Mouse (Mus musculus) c-Kit-positive CD71-negative TER-119-negative erythroid progenitor cells, embryonic 14.5 days (primary cell): Measurements from ENCODE around the gene Stk4.

Source experiments
- DNase-seq: peaks from one replicate; pipeline ENCODE4 v3.0.0-alpha.2; 2013; ENCODE audit warnings: low read depth

Stk4 gene

GRCm38 (mm10) chr2:164128576-164129411, 58.7 kb downstream of the Stk4 start:
- no peak for DNase-seq

- DNase-seq: no peak
Observed at GRCm38 (mm10) chr2:164131586-164131985, 61.5 kb downstream of the Stk4 start.

DNA sequence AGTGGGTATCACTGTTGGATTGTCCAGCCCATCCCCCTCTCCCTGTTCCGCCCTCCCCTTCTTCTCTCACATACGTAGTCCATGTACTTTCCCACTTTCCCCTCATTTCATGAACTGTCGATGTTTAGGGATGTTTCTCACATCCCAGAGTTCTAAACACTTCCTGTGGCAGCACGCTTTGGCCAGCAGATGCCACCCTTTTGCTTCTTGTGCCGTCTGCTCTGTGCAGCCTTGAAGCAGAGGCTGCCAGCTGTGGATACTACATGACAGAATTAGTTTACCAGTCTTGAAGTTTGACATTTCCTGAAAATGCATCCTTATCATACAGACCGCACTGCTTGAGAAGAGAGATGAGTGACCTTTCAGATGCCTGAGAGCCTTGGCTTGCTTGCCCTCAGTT, 64.4 kb downstream of the Stk4 start:
- DNase-seq: no peak

DNA sequence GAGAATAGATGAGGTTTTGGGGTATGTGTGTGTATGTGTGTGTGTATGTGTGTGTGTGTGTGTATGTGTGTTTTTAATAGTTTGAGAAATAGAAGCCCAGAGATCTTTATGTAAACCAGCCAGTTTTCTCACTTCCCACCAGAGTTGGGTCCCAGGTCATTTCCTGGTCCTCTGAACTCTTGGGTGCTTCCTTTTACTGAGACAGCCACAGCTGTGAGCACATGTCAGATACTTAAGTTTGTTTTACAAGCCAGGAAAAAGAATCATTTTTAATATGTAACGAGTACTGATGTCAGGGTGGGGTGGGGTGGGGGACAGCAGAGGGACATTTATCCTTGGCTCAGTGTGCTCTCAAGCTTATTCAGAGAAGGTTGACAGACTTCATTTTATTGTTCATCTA, 65.2 kb downstream of the Stk4 start:
- no peak for DNase-seq

GRCm38 (mm10) chr2:164136393-164136792, 66.3 kb downstream of the Stk4 start:
- no peak for DNase-seq

DNA sequence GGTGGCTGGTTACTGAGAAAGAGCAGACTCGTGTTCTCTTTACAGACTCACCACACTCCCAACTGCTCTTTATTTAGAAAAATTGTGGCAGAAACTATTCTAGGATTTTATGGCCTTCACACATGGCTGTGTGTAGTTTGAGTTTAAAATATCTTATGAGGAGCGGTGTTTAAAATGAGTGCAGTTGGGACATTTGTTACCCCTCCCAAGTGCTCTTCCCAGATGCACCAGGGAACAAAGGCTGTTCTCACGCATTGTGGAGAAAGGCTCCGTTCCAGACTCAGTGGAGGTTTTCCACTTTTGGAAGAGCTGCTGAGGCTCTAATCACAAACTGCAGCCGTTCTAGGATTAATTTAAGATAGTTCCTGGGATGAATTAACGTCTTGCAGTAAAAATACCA, 67.6 kb downstream of the Stk4 start:
- DNase-seq: no peak

DNA sequence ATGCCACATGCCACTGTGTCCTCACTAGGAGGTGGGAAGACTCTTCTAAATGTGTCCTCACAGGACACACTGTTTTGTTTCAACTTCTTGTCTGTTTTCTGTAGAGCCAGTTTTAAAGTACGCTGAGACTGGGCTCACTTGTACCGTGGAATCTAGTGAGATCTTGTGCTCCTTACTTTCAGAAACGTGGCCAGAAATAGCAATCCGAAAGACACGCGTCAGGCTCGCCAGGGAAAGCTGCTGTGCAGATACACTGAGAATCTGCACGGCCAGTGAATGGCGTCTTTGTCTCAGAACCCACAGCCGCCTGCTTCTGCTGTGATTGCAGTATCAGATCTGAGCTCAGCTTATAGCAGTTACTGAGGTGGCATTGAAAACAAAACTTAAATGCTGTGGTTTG, 71.9 kb downstream of the Stk4 start:
- no peak for DNase-seq

- no peak for DNase-seq
Observed at GRCm38 (mm10) chr2:164144025-164144424, 73.9 kb downstream of the Stk4 start.

DNA sequence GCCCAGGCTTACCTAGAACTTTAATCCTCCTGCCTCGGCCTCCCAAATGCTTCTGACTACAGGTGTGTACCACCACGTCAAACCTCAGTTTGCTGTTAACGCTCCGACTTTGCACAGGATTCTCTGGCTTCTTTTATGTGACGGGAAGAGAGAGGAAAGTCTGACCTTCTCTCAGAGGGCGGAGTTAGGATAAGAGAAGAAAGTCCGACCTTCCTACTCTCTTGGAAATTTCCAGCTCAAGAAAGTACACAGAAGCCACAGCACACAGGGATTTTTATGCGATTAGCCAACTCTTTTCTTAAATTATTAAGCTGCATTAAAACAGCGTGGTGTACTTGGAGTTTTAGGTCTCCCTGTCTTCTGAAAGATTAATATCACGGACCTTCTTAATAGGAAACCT, 74.4 kb downstream of the Stk4 start:
- no peak for DNase-seq

DNA sequence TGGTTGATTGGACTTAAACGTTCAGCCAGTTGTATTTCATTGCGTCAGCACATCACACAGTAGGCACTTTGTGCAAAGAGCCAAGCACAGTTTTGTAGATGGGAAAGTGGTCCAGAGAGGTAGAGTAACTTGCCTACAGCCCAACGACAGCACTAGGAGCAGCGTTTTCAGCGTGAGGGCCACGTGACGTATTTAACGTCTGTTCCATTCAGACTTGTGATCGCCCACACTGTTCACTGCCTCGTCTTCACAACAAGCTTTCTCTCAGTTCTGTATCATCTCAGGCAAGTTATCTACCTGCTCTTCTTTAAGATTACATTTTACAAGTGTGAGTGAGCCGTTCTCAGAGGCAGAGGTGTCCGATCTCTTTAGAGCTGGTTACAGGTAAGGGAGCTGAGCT, 76.4 kb downstream of the Stk4 start:
- DNase-seq: no peak

DNA sequence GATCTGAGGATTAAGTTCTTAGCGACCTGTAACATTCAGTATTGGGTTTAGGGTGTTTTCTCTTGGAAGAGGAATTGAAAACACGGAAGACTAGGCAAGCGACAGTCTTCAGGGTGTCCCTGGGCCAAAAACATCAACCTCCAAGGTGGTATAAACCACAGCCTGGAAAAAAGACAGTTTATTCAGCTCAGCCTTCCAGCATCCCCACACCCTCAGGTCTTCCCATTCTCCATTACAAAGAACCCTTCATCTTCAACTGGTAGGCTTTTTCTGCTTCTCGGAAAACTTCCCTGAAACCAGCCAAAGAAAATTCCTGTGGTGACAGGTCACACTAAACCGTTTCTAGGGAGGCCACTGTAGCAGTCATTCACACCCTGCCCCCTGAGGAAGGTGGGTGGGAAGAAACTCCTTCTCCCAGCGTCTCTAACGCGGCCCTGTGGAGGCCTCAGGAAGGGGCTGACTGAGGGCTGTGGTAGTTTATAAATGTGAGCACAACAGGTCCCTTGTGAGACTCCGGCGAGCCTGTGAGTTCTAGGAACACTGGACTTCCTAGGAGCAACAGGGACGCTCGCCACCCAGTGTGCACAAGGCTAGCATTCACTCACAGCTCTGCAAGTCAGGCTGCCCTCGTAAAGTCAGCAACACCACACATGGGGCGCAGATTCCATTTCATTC, 80.1 kb downstream of the Stk4 start:
- DNase-seq: no peak

GRCm38 (mm10) chr2:164152341-164152740, 82.2 kb downstream of the Stk4 start:
- no peak for DNase-seq

GRCm38 (mm10) chr2:164154007-164154406, 83.9 kb downstream of the Stk4 start:
- no peak for DNase-seq

- DNase-seq: no peak
Observed at GRCm38 (mm10) chr2:164156158-164156557, 86.0 kb downstream of the Stk4 start.

GRCm38 (mm10) chr2:164158838-164159237, 88.7 kb downstream of the Stk4 start:
- no peak for DNase-seq

GRCm38 (mm10) chr2:164161515-164162055, 91.5 kb downstream of the Stk4 start:
- DNase-seq: no peak

DNA sequence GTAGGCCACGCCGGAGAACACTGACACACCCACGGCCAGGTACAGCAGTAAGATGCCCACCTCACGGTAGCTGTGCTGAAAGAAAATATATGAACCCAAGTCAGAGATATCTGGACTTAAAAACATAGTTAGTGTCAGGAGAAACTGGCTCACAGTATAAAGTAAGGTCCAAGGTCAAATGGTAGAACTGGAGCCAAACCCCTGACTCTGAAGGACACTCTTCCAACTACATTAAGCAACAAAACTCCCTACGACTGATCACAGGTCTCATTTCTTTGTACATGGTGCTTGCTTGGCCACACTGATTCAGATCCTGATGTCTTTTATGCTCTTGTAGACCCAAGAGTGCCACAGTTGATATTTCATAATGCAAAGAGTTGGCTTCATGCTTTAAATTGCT, 94.8 kb downstream of the Stk4 start:
- DNase-seq: no peak

GRCm38 (mm10) chr2:164167752-164168570, 97.8 kb downstream of the Stk4 start:
- DNase-seq: no peak

GRCm38 (mm10) chr2:164168571-164168946, 98.4 kb downstream of the Stk4 start:
- DNase-seq: no peak

- no peak for DNase-seq
Observed at GRCm38 (mm10) chr2:164170326-164170725, 100.2 kb downstream of the Stk4 start.

- no peak for DNase-seq
Observed at GRCm38 (mm10) chr2:164170902-164171301, 100.8 kb downstream of the Stk4 start, which contains the start of gene Kcns1. TSS of gene Kcns1 (minus strand) at chr2:164171113.

GRCm38 (mm10) chr2:164173394-164173793, 103.3 kb downstream of the Stk4 start:
- no peak for DNase-seq
